Mouse (Mus musculus) liver, postnatal 0 days (tissue): ENCODE data around the gene Rab3gap2.

ENCODE experiments used
- CTCF ChIP-seq: sonication (generic); IDR thresholded peaks from 2 replicates; pipeline ENCODE4 v1.5.1; 2016; ENCODE audit warnings: antibody characterized with exemption, low read depth
- EP300 ChIP-seq: IDR thresholded peaks from 2 replicates; pipeline ENCODE4 v1.6.1; 2016; ENCODE audit warnings: antibody characterized with exemption, low read depth, mild to moderate bottlenecking

- TF ChIP-seq CTCF (no peak), EP300 (no peak)
Observed at GRCm38 (mm10) chr1:185335231-185335765, 131.4 kb downstream of the Rab3gap2 start.
